Mouse (Mus musculus): ENCODE measurements around the gene Chchd1.
"Not testable (repeated sequence)": the region's sequence is repeated elsewhere in the genome, so short reads cannot be mapped to it uniquely, and the experiment has no call there.

Chchd1 gene

GRCm38 (mm10) chr14:20689009-20689408, 13.8 kb upstream of the Chchd1 start:
- no peak for DNase-seq (ENCODE audit: low spot score)

GRCm38 (mm10) chr14:20691772-20692171, 11.0 kb upstream of the Chchd1 start:
- DNase-seq (ENCODE audit: low spot score) = no peak

- DNase-seq (ENCODE audit: low spot score) = no peak
Measured at GRCm38 (mm10) chr14:20693589-20694101, 9.2 kb upstream of the Chchd1 start.

- no peak for DNase-seq (ENCODE audit: low spot score)
Measured at GRCm38 (mm10) chr14:20694185-20694883, 8.5 kb upstream of the Chchd1 start.

- DNase-seq (ENCODE audit: low spot score) = peak; percentile 64
Measured at GRCm38 (mm10) chr14:20694884-20695760, 7.7 kb upstream of the Chchd1 start, which contains the start of gene Fut11. Gene Fut11, plus strand, starts transcription at chr14:20694968.

GRCm38 (mm10) chr14:20695761-20696520, 6.9 kb upstream of the Chchd1 start:
- no peak for DNase-seq (ENCODE audit: low spot score)

- DNase-seq (ENCODE audit: low spot score) = peak; percentile 58
Measured at GRCm38 (mm10) chr14:20696986-20697385, 5.8 kb upstream of the Chchd1 start.

GRCm38 (mm10) chr14:20698515-20698914, 4.3 kb upstream of the Chchd1 start:
- no peak for DNase-seq (ENCODE audit: low spot score)

- no peak for DNase-seq (ENCODE audit: low spot score)
Measured at GRCm38 (mm10) chr14:20700362-20700761, 2.4 kb upstream of the Chchd1 start.

GRCm38 (mm10) chr14:20701554-20701953, 1.3 kb upstream of the Chchd1 start:
- no peak for DNase-seq (ENCODE audit: low spot score)

- DNase-seq (ENCODE audit: low spot score) = no peak
Measured at GRCm38 (mm10) chr14:20702096-20702740, 588 bp upstream of the Chchd1 start.

- not testable (repeated sequence) for DNase-seq (ENCODE audit: low spot score)
Measured at GRCm38 (mm10) chr14:20703461-20703860, 655 bp downstream of the Chchd1 start.

GRCm38 (mm10) chr14:20707201-20708190, 4.7 kb downstream of the Chchd1 start, which contains the start of gene Zswim8:
Gene Zswim8, plus strand, starts transcription at chr14:20707552.
- peak; percentile 85 for DNase-seq (ENCODE audit: low spot score)

GRCm38 (mm10) chr14:20708239-20708638, 5.4 kb downstream of the Chchd1 start:
- no peak for DNase-seq (ENCODE audit: low spot score)

- DNase-seq (ENCODE audit: low spot score) = no peak
Measured at GRCm38 (mm10) chr14:20713832-20714231, 11.0 kb downstream of the Chchd1 start.

GRCm38 (mm10) chr14:20718443-20718842, 15.6 kb downstream of the Chchd1 start:
- DNase-seq (ENCODE audit: low spot score) = no peak

GRCm38 (mm10) chr14:20719767-20720166, 17.0 kb downstream of the Chchd1 start:
- no peak for DNase-seq (ENCODE audit: low spot score)

- no peak for DNase-seq (ENCODE audit: low spot score)
Measured at GRCm38 (mm10) chr14:20721371-20721770, 18.6 kb downstream of the Chchd1 start.

GRCm38 (mm10) chr14:20723006-20723405, 20.2 kb downstream of the Chchd1 start:
- no peak for DNase-seq (ENCODE audit: low spot score)

- DNase-seq (ENCODE audit: low spot score) = peak; percentile 54
Measured at GRCm38 (mm10) chr14:20724043-20724442, 21.2 kb downstream of the Chchd1 start.
